Mouse (Mus musculus) limb, embryonic 12.5 days (tissue): ENCODE measurements around the gene 1600014C23Rik. TPM values are rescaled to one million over a fixed set of nuclear protein-coding genes. Genes with fewer than 3 reads are reported as not detected.

Source experiments
- ATAC-seq: fragments of 200-750 bp; cut with Nextera tagmentation; 2 replicates; pipeline ENCODE4 v1.8.0; 2017; ENCODE audit warnings: low read depth, moderate TSS enrichment; ENCODE audit not compliant: insufficient number of reproducible peaks, insufficient read depth, low FRiP score, low TSS enrichment
- H3K27ac ChIP-seq: fragments of 300-500 bp; sonication (generic); 2 replicates; pipeline ENCODE4 v1.5.1; 2016; ENCODE audit warnings: mild to moderate bottlenecking, moderate library complexity
- H3K27me3 ChIP-seq: fragments of 300-500 bp; sonication (generic); 2 replicates; pipeline ENCODE4 v1.6.1; 2016; ENCODE audit warnings: mild to moderate bottlenecking, moderate library complexity
- H3K36me3 ChIP-seq: fragments of 300-500 bp; sonication (generic); 2 replicates; pipeline ENCODE4 v1.6.1; 2016; ENCODE audit warnings: mild to moderate bottlenecking, moderate library complexity
- H3K4me1 ChIP-seq: fragments of 300-500 bp; sonication (generic); replicated peaks from 2 replicates; pipeline ENCODE4 v1.6.1; 2016
- H3K4me2 ChIP-seq: fragments of 300-500 bp; sonication (generic); 2 replicates; pipeline ENCODE4 v1.6.1; 2016; ENCODE audit warnings: mild to moderate bottlenecking, moderate library complexity
- H3K4me3 ChIP-seq: fragments of 300-500 bp; sonication (generic); replicated peaks from 2 replicates; pipeline ENCODE4 v1.5.1; 2016; ENCODE audit warnings: mild to moderate bottlenecking
- H3K9ac ChIP-seq: fragments of 300-500 bp; sonication (generic); replicated peaks from 2 replicates; pipeline ENCODE4 v1.6.1; 2016; ENCODE audit warnings: mild to moderate bottlenecking, moderate library complexity
- H3K9me3 ChIP-seq: fragments of 300-500 bp; sonication (generic); 2 replicates; pipeline ENCODE4 v1.6.1; 2016; ENCODE audit warnings: mild to moderate bottlenecking, moderate library complexity
- WGBS: fragments of 180-500 bp; shearing (Covaris S2); methylation state at CpG from one replicate; pipeline ENCODE4 v1.1.7; 2016; 5-methylcytosine and 5-hydroxymethylcytosine counted together
- polyA plus RNA-seq: library from polyadenylated mRNA; unstranded; fragments of >200 nt; fragmentation: Nextera tagmentation; extraction: Ambion mirVana; gene quantifications from 2 replicates; pipeline ENCODE4 v1.2.1, GENCODE M21; 2016

Gene 1600014C23Rik
- polyA plus RNA-seq, 1 experiment from 2014 or later, result not detected

GRCm38 (mm10) chr17:45724574-45724921 lies 9.1 kb downstream of the 1600014C23Rik start:
- peak overlapping the region; percentile 50; the same call in 1 of the 2 replicates for H3K4me3 ChIP-seq
- peaks cover 29% of the 10 kb centered on the region for H3K4me1 ChIP-seq
- no peak overlapping the region for H3K27ac ChIP-seq
- 88% methylated on average over 10 of the region's 10 CpGs for WGBS
- no peak overlapping the region for H3K9ac ChIP-seq
- no peaks in the 10 kb centered on the region for H3K36me3 ChIP-seq
- peak overlapping the region; percentile 65 for H3K4me2 ChIP-seq
- H3K27me3 ChIP-seq, result no peaks in the 10 kb centered on the region
- ATAC-seq, result no peak
- no peaks in the 10 kb centered on the region for H3K9me3 ChIP-seq

- 5% methylated on average over 25 of the region's 25 CpGs for WGBS
- H3K9me3 ChIP-seq, result no peaks in the 10 kb centered on the region
- H3K4me3 ChIP-seq, result peak overlapping the region; percentile 50
- peak overlapping the region; percentile 65 for H3K4me2 ChIP-seq
- peaks cover 24% of the 10 kb centered on the region for H3K4me1 ChIP-seq
- peak overlapping the region; percentile 89 for H3K27ac ChIP-seq
- no peaks in the 10 kb centered on the region for H3K27me3 ChIP-seq
- ATAC-seq, result no peak
- H3K36me3 ChIP-seq, result no peaks in the 10 kb centered on the region
- peak overlapping the region; percentile 74 for H3K9ac ChIP-seq
Observed at GRCm38 (mm10) chr17:45723732-45724573, 9.7 kb downstream of the 1600014C23Rik start.

GRCm38 (mm10) chr17:45718323-45718722 lies 15.3 kb downstream of the 1600014C23Rik start:
- Histone ChIP-seq H3K4me2 (no peak overlapping the region), H3K27ac (no peak overlapping the region), H3K4me1 (peaks cover 6% of the 10 kb centered on the region; the same call in 1 of the 2 replicates), H3K9ac (no peak overlapping the region), H3K36me3 (no peaks in the 10 kb centered on the region), H3K27me3 (no peaks in the 10 kb centered on the region), H3K4me3 (no peak overlapping the region), H3K9me3 (no peaks in the 10 kb centered on the region)
- 8% methylated on average over 10 of the region's 10 CpGs for WGBS
- no peak for ATAC-seq

GRCm38 (mm10) chr17:45711525-45711924 lies 22.1 kb downstream of the 1600014C23Rik start:
- no peak overlapping the region for H3K4me3 ChIP-seq
- H3K9me3 ChIP-seq, result no peaks in the 10 kb centered on the region
- WGBS, result 59% methylated on average over 3 of the region's 3 CpGs
- H3K36me3 ChIP-seq, result no peaks in the 10 kb centered on the region
- H3K4me2 ChIP-seq, result no peak overlapping the region
- no peak overlapping the region for H3K9ac ChIP-seq
- no peaks in the 10 kb centered on the region for H3K27me3 ChIP-seq
- H3K27ac ChIP-seq, result no peak overlapping the region
- no peaks in the 10 kb centered on the region for H3K4me1 ChIP-seq
- no peak for ATAC-seq

- Histone ChIP-seq H3K27me3 (no peaks in the 10 kb centered on the region), H3K9me3 (no peaks in the 10 kb centered on the region), H3K36me3 (no peaks in the 10 kb centered on the region), H3K27ac (no peak overlapping the region), H3K4me2 (no peak overlapping the region), H3K4me1 (no peaks in the 10 kb centered on the region), H3K4me3 (no peak overlapping the region), H3K9ac (no peak overlapping the region)
- ATAC-seq, result no peak
- 82% methylated on average over 8 of the region's 8 CpGs for WGBS
Observed at GRCm38 (mm10) chr17:45710407-45710806, 23.2 kb downstream of the 1600014C23Rik start.

GRCm38 (mm10) chr17:45709829-45710228 lies 23.8 kb downstream of the 1600014C23Rik start:
- no peaks in the 10 kb centered on the region for H3K4me1 ChIP-seq
- WGBS, result 38% methylated on average over 3 of the region's 3 CpGs
- H3K27ac ChIP-seq, result no peak overlapping the region
- no peak overlapping the region for H3K9ac ChIP-seq
- ATAC-seq, result no peak
- H3K4me3 ChIP-seq, result no peak overlapping the region
- H3K36me3 ChIP-seq, result no peaks in the 10 kb centered on the region
- H3K27me3 ChIP-seq, result no peaks in the 10 kb centered on the region
- no peak overlapping the region for H3K4me2 ChIP-seq
- no peaks in the 10 kb centered on the region for H3K9me3 ChIP-seq

- WGBS, result 80% methylated on average over 8 of the region's 8 CpGs
- Histone ChIP-seq H3K4me2 (no peak overlapping the region), H3K36me3 (no peaks in the 10 kb centered on the region), H3K9me3 (no peaks in the 10 kb centered on the region), H3K27ac (no peak overlapping the region), H3K27me3 (no peaks in the 10 kb centered on the region), H3K9ac (no peak overlapping the region), H3K4me1 (no peaks in the 10 kb centered on the region), H3K4me3 (no peak overlapping the region)
- no peak for ATAC-seq
Observed at GRCm38 (mm10) chr17:45708179-45708578, 25.5 kb downstream of the 1600014C23Rik start.

GRCm38 (mm10) chr17:45707376-45707775 lies 26.3 kb downstream of the 1600014C23Rik start:
- 0 out of 2 replicates have a peak, but pooled peaks cover 2% of the 10 kb centered on the region for H3K4me1 ChIP-seq
- no peak overlapping the region for H3K4me2 ChIP-seq
- no peaks in the 10 kb centered on the region for H3K27me3 ChIP-seq
- H3K36me3 ChIP-seq, result no peaks in the 10 kb centered on the region
- H3K9me3 ChIP-seq, result no peaks in the 10 kb centered on the region
- no peak for ATAC-seq
- 23% methylated on average over 3 of the region's 3 CpGs for WGBS
- H3K4me3 ChIP-seq, result no peak overlapping the region
- H3K27ac ChIP-seq, result no peak overlapping the region
- no peak overlapping the region for H3K9ac ChIP-seq

- Histone ChIP-seq H3K27me3 (no peaks in the 10 kb centered on the region), H3K9me3 (no peaks in the 10 kb centered on the region), H3K36me3 (no peaks in the 10 kb centered on the region), H3K4me3 (no peak overlapping the region), H3K4me2 (no peak overlapping the region), H3K4me1 (0 out of 2 replicates have a peak, but pooled peaks cover 3% of the 10 kb centered on the region), H3K9ac (no peak overlapping the region; the same call in 1 of the 2 replicates), H3K27ac (no peak overlapping the region)
- 68% methylated on average over 5 of the region's 5 CpGs for WGBS
- no peak for ATAC-seq
Observed at GRCm38 (mm10) chr17:45706796-45707195, 26.8 kb downstream of the 1600014C23Rik start.

GRCm38 (mm10) chr17:45703187-45703586 lies 30.5 kb downstream of the 1600014C23Rik start:
- Histone ChIP-seq H3K4me2 (no peak overlapping the region), H3K27ac (no peak overlapping the region), H3K36me3 (peaks cover 16% of the 10 kb centered on the region), H3K9me3 (no peaks in the 10 kb centered on the region), H3K4me3 (no peak overlapping the region), H3K9ac (no peak overlapping the region), H3K27me3 (no peaks in the 10 kb centered on the region), H3K4me1 (peaks cover 18% of the 10 kb centered on the region)
- ATAC-seq, result no peak
- 62% methylated on average over 7 of the region's 7 CpGs for WGBS

GRCm38 (mm10) chr17:45702254-45702653 lies 31.4 kb downstream of the 1600014C23Rik start:
- Histone ChIP-seq H3K27me3 (no peaks in the 10 kb centered on the region), H3K36me3 (peaks cover 22% of the 10 kb centered on the region), H3K4me3 (no peak overlapping the region), H3K4me2 (no peak overlapping the region), H3K9me3 (no peaks in the 10 kb centered on the region), H3K9ac (no peak overlapping the region), H3K27ac (no peak overlapping the region), H3K4me1 (peaks cover 18% of the 10 kb centered on the region)
- 54% methylated on average over 4 of the region's 4 CpGs for WGBS
- no peak for ATAC-seq

GRCm38 (mm10) chr17:45701236-45701591 lies 32.4 kb downstream of the 1600014C23Rik start:
- H3K4me2 ChIP-seq, result no peak overlapping the region
- H3K36me3 ChIP-seq, result peaks cover 30% of the 10 kb centered on the region
- no peak overlapping the region; the same call in 1 of the 2 replicates for H3K27ac ChIP-seq

More at GRCm38 (mm10) chr17:45701236-45701591, 32.4 kb downstream of the 1600014C23Rik start:
- no peak for ATAC-seq
- Histone ChIP-seq H3K9me3 (no peaks in the 10 kb centered on the region), H3K27me3 (no peaks in the 10 kb centered on the region), H3K4me1 (peaks cover 18% of the 10 kb centered on the region), H3K9ac (no peak overlapping the region), H3K4me3 (no peak overlapping the region)
- WGBS, result 78% methylated on average over 9 of the region's 9 CpGs
